Mouse (Mus musculus): ENCODE results near the gene Dpf2.
"Not testable (repeated sequence)": the region's sequence is repeated elsewhere in the genome, so short reads cannot be mapped to it uniquely, and the experiment has no call there.

Dpf2 gene

GRCm38 (mm10) chr19:5893282-5894001 lies 19.4 kb downstream of the Dpf2 start:
- DNase-seq (ENCODE audit: low spot score in 2 of 2) = no peak

GRCm38 (mm10) chr19:5892735-5893134 lies 20.1 kb downstream of the Dpf2 start:
- no peak for DNase-seq (ENCODE audit: low spot score in 2 of 2)

- no peak for DNase-seq (ENCODE audit: low spot score in 2 of 2)
Observed at GRCm38 (mm10) chr19:5892262-5892661, 20.5 kb downstream of the Dpf2 start.

DNA sequence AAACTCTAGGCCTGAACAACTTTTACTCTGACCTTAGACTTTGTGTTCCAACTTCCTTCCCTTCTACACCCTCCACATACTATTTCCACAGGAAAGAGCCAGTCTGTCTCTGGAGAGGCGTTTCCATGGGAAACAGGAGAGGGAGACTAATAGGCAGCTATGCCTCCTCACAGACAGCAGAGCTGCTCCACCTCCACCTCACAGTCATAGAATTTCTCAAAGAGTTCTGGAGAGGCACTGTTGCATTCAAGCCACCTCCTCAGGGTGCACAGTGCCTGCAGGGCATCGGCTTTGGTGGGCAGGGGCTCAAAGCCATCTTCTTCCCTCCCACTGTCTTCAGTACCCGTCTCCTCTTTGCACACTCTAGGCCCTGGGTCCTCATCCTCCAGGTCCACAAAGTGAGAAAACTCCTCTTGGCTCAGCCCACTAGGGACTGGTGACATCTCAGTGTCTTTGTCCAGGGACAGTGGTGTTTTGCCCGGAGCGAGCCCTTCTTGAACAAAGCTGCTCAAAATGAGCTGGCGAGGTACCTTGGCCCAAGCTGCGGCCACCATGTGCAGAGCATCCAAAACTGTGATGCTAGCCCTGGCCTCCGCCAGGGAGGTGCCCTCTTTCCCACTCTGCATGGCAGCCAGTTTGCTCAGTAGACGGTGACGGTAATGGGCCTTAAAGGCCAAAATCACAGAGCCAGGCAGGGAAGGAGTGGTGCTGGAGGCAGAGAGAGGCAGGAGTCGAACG lies 21.1 kb downstream of the Dpf2 start:
- DNase-seq (ENCODE audit: low spot score in 2 of 2) = no peak

DNA sequence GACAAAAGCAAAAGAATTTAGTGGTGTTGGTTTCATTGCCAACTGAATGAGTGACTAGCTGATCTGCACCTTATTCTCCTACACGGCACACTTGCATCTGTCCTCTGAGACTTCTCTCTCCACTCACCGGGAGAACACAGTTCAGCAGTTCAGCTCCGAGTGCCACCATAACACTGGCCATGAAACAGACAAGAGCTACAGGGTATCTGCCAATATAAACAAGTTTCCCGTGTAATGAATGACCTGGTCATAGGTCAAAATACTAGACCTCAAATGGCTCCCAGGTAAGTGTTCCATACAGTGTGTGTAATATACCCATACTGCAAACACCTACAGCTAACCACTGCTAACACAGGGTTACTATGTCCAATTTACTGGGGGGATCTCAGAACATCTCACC lies 23.6 kb downstream of the Dpf2 start:
- DNase-seq (ENCODE audit: low spot score in 2 of 2) = no peak

GRCm38 (mm10) chr19:5887234-5887815 lies 25.5 kb downstream of the Dpf2 start:
- DNase-seq (ENCODE audit: low spot score in 2 of 2) = no peak

GRCm38 (mm10) chr19:5885838-5886237 lies 27.0 kb downstream of the Dpf2 start:
- DNase-seq (ENCODE audit: low spot score in 2 of 2) = no peak

DNA sequence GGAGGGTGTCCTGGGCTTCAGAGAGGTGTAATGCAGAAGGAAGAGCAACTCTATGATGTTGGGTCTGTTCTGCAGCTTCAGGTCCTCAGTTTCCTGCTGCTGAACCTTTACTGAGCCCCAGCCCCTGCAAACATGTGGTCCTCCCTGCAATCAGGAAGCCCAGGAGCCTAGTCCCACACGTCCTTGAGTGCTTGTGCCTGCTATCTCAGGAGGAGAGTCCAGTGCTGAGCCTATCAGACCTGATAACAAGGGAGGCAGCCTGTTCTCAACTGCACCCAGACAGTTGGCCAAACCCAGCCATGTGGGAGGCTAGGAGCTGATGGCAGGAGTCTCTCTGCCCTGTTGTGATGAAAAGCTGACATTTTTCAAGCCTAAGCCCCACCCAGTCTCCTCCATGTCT lies 28.9 kb downstream of the Dpf2 start:
- DNase-seq (ENCODE audit: low spot score in 2 of 2) = no peak

- not testable (repeated sequence) for DNase-seq (ENCODE audit: low spot score in 2 of 2)
Observed at GRCm38 (mm10) chr19:5882079-5882478, 30.7 kb downstream of the Dpf2 start.

GRCm38 (mm10) chr19:5881155-5881554 lies 31.7 kb downstream of the Dpf2 start:
- no peak for DNase-seq (ENCODE audit: low spot score in 2 of 2)

GRCm38 (mm10) chr19:5879735-5880134 lies 33.1 kb downstream of the Dpf2 start:
- DNase-seq (ENCODE audit: low spot score in 2 of 2) = no peak

DNA sequence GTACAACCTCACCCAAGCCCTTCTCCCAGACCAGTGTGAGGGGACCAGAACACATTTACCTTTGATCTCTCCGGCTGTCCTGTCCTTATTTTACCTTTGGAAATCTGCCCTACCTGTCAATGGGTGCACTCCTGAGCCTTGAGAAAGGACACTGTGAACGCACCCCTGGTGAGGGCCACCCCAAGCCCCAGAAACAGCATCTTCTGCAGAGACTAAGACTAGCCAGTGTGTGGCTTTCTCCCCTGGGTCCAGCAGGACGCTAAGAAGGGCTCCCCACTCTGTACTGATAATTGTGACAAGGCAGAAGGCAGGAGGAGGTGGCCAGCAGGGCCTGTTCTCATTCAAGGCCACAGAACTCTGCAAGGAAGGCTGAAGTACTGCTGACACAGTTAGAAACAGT lies 33.9 kb downstream of the Dpf2 start:
- DNase-seq (ENCODE audit: low spot score in 2 of 2) = no peak

DNA sequence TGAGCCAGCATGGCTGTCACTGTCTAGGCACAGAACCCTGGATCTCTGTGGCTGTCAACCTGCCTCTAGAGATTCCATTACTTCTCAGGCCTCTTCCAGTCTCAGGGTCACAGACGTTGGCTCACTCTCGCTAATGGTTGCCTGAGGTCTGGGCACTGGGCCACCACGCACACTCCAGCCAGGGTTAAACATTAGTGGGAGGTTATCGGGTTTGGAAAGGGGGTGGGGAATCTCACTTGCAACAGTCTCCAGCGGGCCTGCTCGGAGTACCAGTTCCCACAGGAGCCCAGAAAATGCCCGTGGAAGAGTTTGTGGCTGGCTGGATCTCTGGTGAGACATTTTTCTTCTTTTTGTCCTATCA lies 34.5 kb downstream of the Dpf2 start:
- no peak for DNase-seq (ENCODE audit: low spot score in 2 of 2)

- DNase-seq (ENCODE audit: low spot score in 2 of 2) = peak; percentile 37 to 65
Observed at GRCm38 (mm10) chr19:5877618-5878361, 35.0 kb downstream of the Dpf2 start, which contains the start of gene Slc25a45. TSS of gene Slc25a45 (plus strand) at chr19:5877808.

DNA sequence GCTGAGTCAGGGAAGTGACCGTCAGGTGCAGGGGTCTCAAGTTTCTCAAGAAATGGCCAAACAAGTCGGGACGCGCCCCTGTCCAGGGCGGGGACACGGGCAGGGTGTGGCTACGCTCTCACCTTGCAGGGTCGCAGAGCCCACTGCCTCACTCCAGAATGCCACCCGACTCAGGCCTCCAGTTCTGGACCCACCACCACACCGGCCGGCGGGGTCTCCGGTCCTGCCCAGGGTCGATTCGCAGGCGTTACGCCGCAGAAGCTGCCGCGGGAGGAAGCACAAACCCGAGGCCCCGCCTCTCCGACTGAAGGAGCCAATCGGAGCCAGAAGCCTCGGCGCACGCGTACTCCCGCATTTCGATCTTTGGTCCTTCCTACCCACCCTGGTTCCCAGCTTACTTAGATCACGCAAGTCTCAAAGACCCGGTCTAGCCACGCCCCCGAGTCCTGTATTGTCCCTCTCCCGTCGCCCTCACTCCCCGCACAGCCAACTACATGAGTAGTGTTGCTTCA lies 37.8 kb downstream of the Dpf2 start, which contains the start of gene Frmd8:
TSS of gene Frmd8 (minus strand) at position 306 of the 512 bp plus-strand sequence.
- peak; percentile 87 to 89 for DNase-seq (ENCODE audit: low spot score in 2 of 2)

DNA sequence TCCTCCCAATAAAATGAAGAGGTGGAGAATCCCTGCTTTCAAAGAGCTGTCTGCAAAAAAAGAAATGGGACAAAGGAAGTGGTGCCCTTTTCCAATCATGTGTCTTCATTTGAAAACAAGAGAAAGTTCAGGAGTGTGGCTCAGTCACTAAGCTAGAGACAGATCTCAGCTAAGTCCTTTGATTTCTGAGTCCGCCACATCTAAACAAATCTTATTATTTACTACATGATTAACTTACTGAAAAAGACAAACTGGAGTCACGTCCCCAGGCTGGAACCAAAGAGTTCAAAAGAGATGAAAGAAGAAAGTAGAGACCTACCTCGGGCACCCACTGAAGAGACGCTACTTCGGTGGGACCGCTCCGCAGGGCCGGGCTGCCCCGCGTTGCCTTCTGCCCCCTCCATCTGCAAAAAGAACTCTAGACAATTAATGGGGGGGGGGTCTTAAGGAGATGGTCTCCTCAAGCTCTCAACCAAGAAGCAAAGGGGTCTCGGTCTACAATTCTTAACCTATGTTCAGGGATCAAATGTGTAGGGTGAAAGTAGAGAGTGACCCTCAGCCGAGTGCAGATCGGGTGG lies 38.3 kb downstream of the Dpf2 start:
- DNase-seq (ENCODE audit: low spot score in 2 of 2) = no peak

DNA sequence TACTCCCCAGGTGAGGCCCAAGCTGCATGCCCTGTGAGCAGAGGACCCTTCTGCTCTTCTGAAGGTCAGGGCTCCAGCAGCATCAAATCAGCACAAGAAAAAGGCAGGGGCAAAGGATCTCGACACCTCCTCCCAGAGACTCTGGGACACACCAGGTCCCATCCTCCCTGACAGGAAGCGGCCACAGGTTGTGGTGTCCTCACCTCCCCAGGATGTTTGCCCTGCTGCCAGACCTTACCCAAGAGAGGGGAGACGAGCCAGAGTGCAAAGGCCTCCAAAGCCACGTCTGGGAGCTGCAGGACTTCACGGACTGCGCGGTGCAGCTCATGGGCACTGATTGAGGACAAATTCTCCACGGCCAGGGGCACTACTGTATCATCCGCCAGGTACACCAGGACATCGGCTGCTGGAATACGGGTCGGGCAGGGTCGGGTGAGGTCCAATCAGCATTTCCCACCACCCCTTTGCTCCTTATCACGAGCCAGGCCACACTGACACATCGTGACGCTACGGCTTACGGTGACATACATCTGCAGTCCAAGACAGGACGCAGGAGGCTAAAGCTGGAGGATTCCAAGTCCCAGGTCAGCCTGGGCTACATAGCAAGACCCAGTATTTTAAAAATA lies 39.8 kb downstream of the Dpf2 start:
- DNase-seq (ENCODE audit: low spot score in 2 of 2) = no peak

- no peak for DNase-seq (ENCODE audit: low spot score in 2 of 2)
Observed at GRCm38 (mm10) chr19:5872528-5872927, 40.3 kb downstream of the Dpf2 start.

GRCm38 (mm10) chr19:5871683-5872082 lies 41.1 kb downstream of the Dpf2 start:
- DNase-seq (ENCODE audit: low spot score in 2 of 2) = no peak

DNA sequence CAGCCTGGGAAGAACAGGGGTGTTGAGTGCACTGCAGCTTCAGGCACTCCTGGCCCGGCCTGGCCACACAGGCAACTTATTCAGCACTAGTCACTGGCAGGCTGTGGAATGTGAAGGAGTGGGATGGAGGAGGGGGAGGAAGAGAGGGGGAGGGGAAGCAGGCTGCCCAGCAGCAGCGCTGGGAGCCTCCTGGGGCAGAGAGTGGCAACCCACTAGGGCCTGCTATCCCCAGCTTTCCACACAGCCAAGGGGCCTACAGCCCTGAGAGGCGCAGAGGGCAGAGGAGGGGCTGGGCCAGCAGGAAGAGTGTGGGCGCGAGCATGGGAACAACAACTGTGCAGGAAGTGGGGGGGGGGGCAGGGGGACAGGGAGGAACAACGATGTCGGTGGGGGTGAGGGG lies 41.5 kb downstream of the Dpf2 start:
- no peak for DNase-seq (ENCODE audit: low spot score in 2 of 2)

GRCm38 (mm10) chr19:5868096-5868495 lies 44.7 kb downstream of the Dpf2 start:
- no peak for DNase-seq (ENCODE audit: low spot score in 2 of 2)

Data from spleen, postnatal 14 days (tissue).